Comparison of ENCODE assay signal across 20 mouse cellular contexts in the genomic region with DNA sequence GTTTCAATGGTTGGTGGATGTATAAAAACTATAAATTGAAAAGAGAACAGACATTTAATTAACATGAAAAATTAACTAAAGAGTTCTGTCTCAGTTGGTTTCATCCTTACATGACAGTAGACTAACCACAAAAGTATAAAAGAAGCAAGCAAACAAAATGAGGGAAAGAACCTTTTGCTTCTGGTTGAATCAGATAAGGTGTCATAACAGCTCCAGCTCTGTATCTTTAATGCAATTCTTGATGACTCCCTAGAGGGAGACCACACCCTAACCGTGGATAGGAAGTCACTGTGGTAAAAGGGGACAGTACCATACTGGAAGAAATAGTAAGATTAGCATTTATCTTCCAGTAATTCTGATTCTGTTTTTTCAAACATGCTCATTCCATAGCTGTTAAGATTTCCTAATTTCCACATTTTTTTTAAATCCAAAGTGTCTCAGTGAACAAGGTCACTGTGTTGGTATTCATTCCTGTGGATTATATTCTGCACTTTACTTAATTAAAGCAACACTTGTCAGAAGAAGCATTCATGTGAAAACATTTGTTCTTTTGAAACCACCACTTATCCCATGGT. TPM values are rescaled to one million over a fixed set of nuclear protein-coding genes. Genes with fewer than 3 reads are reported as not detected.
"Had no signal": no experiment of that assay in that cellular context is flagged by ENCODE, and none has a peak within 500 bp of the region (broad histone marks: within the 10 kb centered on the region; RNA-seq: fewer than 3 reads in every experiment).

No protein-coding gene starts in this region.

RNA-seq across cellular contexts. Expression of gene Vmn1r3, which starts 24.6 kb away (rescaled TPM):
- total RNA-seq: layer of hippocampus, adult 18-20 months; layer of hippocampus, postnatal 14 days; left cerebral cortex, adult 8-10 months; left cerebral cortex, postnatal 14 days; left cerebral cortex, postnatal 4 days; monocyte, adult 5-6 weeks had no signal
- polyA plus RNA-seq: kidney, embryonic 16.5 days; limb, embryonic 12.5 days; limb, embryonic 15.5 days; lung, embryonic 15.5 days; midbrain, embryonic 10.5 days; midbrain, embryonic 13.5 days; midbrain, embryonic 16.5 days; myocyte; neural tube, embryonic 13.5 days; small intestine, adult 2 months; spleen, adult 2 months; stomach, embryonic 16.5 days; testis, adult 2 months; urinary bladder, adult 2 months had no signal

RNA-seq across cellular contexts. Expression of gene Vmn1r2, which starts 42.6 kb away (rescaled TPM):
- total RNA-seq: layer of hippocampus, adult 18-20 months; layer of hippocampus, postnatal 14 days; left cerebral cortex, adult 8-10 months; left cerebral cortex, postnatal 14 days; left cerebral cortex, postnatal 4 days; monocyte, adult 5-6 weeks had no signal
- polyA plus RNA-seq: kidney, embryonic 16.5 days; limb, embryonic 12.5 days; limb, embryonic 15.5 days; lung, embryonic 15.5 days; midbrain, embryonic 10.5 days; midbrain, embryonic 13.5 days; midbrain, embryonic 16.5 days; myocyte; neural tube, embryonic 13.5 days; small intestine, adult 2 months; spleen, adult 2 months; stomach, embryonic 16.5 days; testis, adult 2 months; urinary bladder, adult 2 months had no signal
